Mouse (Mus musculus): ENCODE measurements around the gene Ten1. TPM values are rescaled to one million over a fixed set of nuclear protein-coding genes. Genes with fewer than 3 reads are reported as not detected.

Gene Ten1
- total and polyA plus RNA-seq, 3 experiments, result 70.4 to 76.5 (median 74.4) TPM

GRCm38 (mm10) chr11:116171959-116172358 is 26.7 kb upstream of the Ten1 start:
- H3K4me2 ChIP-seq (ENCODE audit: insufficient read depth, low read depth, poor library complexity, severe bottlenecking), result no peak overlapping the region
- peaks cover 6% of the 10 kb centered on the region; the same call in 1 of the 2 replicates for H3K79me2 ChIP-seq (replicated peaks; ENCODE audit: control insufficient read depth, extremely low read depth, insufficient read depth, poor library complexity, severe bottlenecking)
- H3K9me3 ChIP-seq (replicated peaks; ENCODE audit: low read length), result no peaks in the 10 kb centered on the region
- no peaks in the 10 kb centered on the region for H3K27me3 ChIP-seq (replicated peaks)
- in situ Hi-C loops (cut with MboI; ENCODE audit: low pct_ligation_motif_present, low pct_unique_long_range_greater_than_20kb, low sequenced_read_pairs) (no loop called here), dilution Hi-C loops (cut with MboI; ENCODE audit: extremely low pct_ligation_motif_present, extremely low pct_unique_long_range_greater_than_20kb, low sequenced_read_pairs) (no loop called here)
- H3K9ac ChIP-seq (ENCODE audit: insufficient read depth, low read depth), result no peak overlapping the region
- no peak for DNase-seq (ENCODE audit: extremely low read depth)
- peaks cover 40 to 56% of the 10 kb centered on the region in 2 experiments for H3K36me3 ChIP-seq (replicated peaks in 1 of 2; ENCODE audit: control insufficient read depth in 1 of 2, insufficient read depth in 1 of 2, low read length in 1 of 2)
- no peak for TF ChIP-seq CHD1 (IDR thresholded peaks at IDR 0.05; ENCODE audit: low read depth, low read length)
- no peak for TF ChIP-seq USF2 (conservative IDR thresholded peaks at IDR 0.05; ENCODE audit: low read depth, low read length)
- no peak for TF ChIP-seq TBP (conservative IDR thresholded peaks at IDR 0.05; ENCODE audit: low read depth, low read length)
- no peak for TF ChIP-seq MAFK (IDR thresholded peaks at IDR 0.05; ENCODE audit: insufficient replicate concordance, low read length)
- no peak for TF ChIP-seq POLR2A (IDR thresholded peaks at IDR 0.05; ENCODE audit: low read depth, low read length)
- TF ChIP-seq JUND (conservative IDR thresholded peaks at IDR 0.05; ENCODE audit: low read depth, low read length), result no peak
- no peak for TF ChIP-seq UBTF (IDR thresholded peaks at IDR 0.05; ENCODE audit: low read depth, low read length)
- no peak for TF ChIP-seq ZNF384 (IDR thresholded peaks at IDR 0.05; ENCODE audit: low read depth, low read length)
- TF ChIP-seq MYC (IDR thresholded peaks at IDR 0.05; ENCODE audit: low read depth, low read length), result no peak
- TF ChIP-seq MAZ (IDR thresholded peaks at IDR 0.05; ENCODE audit: low read depth, low read length), result no peak
- no peak for TF ChIP-seq PAX5 (IDR thresholded peaks at IDR 0.05; ENCODE audit: low read length)
- TF ChIP-seq EP300 (IDR thresholded peaks at IDR 0.05; ENCODE audit: low read length), result no peak
- no peak overlapping the region for H3K27ac ChIP-seq (ENCODE audit: insufficient read depth, low read depth)
- H3K4me1 ChIP-seq (ENCODE audit: control insufficient read depth in 1 of 2, insufficient read depth in 2 of 2), result peaks cover 0 to 22% of the 10 kb centered on the region in 2 experiments; a peak in 3 of 4 replicates
- H3K4me3 ChIP-seq (replicated peaks in 1 of 3; ENCODE audit: low read depth in 2 of 3, low read length in 2 of 3, poor library complexity in 1 of 3), result no peak overlapping the region

- Histone ChIP-seq H3K36me3 (replicated peaks in 1 of 2; ENCODE audit: control insufficient read depth in 1 of 2, insufficient read depth in 1 of 2, low read length in 1 of 2) (peaks cover 58 to 82% of the 10 kb centered on the region in 2 experiments), H3K79me2 (replicated peaks; ENCODE audit: control insufficient read depth, extremely low read depth, insufficient read depth, poor library complexity, severe bottlenecking) (no peaks in the 10 kb centered on the region)
- in situ Hi-C loops (cut with MboI; ENCODE audit: low pct_ligation_motif_present, low pct_unique_long_range_greater_than_20kb, low sequenced_read_pairs), result no loop called here
These were observed 23.7 kb upstream of the Ten1 start for GRCm38 (mm10) chr11:116174775-116175448.

GRCm38 (mm10) chr11:116176010-116176409 is 22.6 kb upstream of the Ten1 start:
- H3K27ac ChIP-seq (ENCODE audit: insufficient read depth, low read depth), result no peak overlapping the region
- in situ Hi-C loops (cut with MboI; ENCODE audit: low pct_ligation_motif_present, low pct_unique_long_range_greater_than_20kb, low sequenced_read_pairs) (no loop called here), dilution Hi-C loops (cut with MboI; ENCODE audit: extremely low pct_ligation_motif_present, extremely low pct_unique_long_range_greater_than_20kb, low sequenced_read_pairs) (no loop called here)
- H3K9me3 ChIP-seq (replicated peaks; ENCODE audit: low read length), result no peaks in the 10 kb centered on the region
- TF ChIP-seq MXI1 (IDR thresholded peaks at IDR 0.05; ENCODE audit: low read depth, low read length), result no peak
- no peak for DNase-seq (ENCODE audit: extremely low read depth)
- H3K4me1 ChIP-seq (ENCODE audit: control insufficient read depth in 1 of 2, insufficient read depth in 2 of 2), result peaks cover 0 to 9% of the 10 kb centered on the region in 2 experiments; a peak in 2 of 4 replicates
- no peak overlapping the region for H3K9ac ChIP-seq (ENCODE audit: insufficient read depth, low read depth)
- H3K4me3 ChIP-seq (replicated peaks in 1 of 3; ENCODE audit: low read depth in 2 of 3, low read length in 2 of 3, poor library complexity in 1 of 3), result no peak overlapping the region
- H3K4me2 ChIP-seq (ENCODE audit: insufficient read depth, low read depth, poor library complexity, severe bottlenecking), result no peak overlapping the region
- H3K36me3 ChIP-seq (replicated peaks in 1 of 2; ENCODE audit: control insufficient read depth in 1 of 2, insufficient read depth in 1 of 2, low read length in 1 of 2), result peaks cover 67 to 91% of the 10 kb centered on the region in 2 experiments
- H3K27me3 ChIP-seq (replicated peaks), result no peaks in the 10 kb centered on the region
- no peaks in the 10 kb centered on the region for H3K79me2 ChIP-seq (replicated peaks; ENCODE audit: control insufficient read depth, extremely low read depth, insufficient read depth, poor library complexity, severe bottlenecking)

More at GRCm38 (mm10) chr11:116174775-116175448, 23.7 kb upstream of the Ten1 start:
- dilution Hi-C loops (cut with MboI; ENCODE audit: extremely low pct_ligation_motif_present, extremely low pct_unique_long_range_greater_than_20kb, low sequenced_read_pairs), result no loop called here
- TF ChIP-seq ELF1 (IDR thresholded peaks at IDR 0.05; ENCODE audit: low read depth, low read length) (no peak), CHD2 (IDR thresholded peaks at IDR 0.05; ENCODE audit: low read length) (no peak), ETS1 (conservative IDR thresholded peaks at IDR 0.05; ENCODE audit: low read depth, low read length) (no peak), ZC3H11A (IDR thresholded peaks at IDR 0.05; ENCODE audit: low read depth, low read length) (no peak), EP300 (IDR thresholded peaks at IDR 0.05; ENCODE audit: low read length) (no peak)
- no peak overlapping the region for H3K9ac ChIP-seq (ENCODE audit: insufficient read depth, low read depth)
- H3K27me3 ChIP-seq (replicated peaks), result no peaks in the 10 kb centered on the region
- H3K4me2 ChIP-seq (ENCODE audit: insufficient read depth, low read depth, poor library complexity, severe bottlenecking), result no peak overlapping the region
- peaks cover 0 to 10% of the 10 kb centered on the region in 2 experiments; a peak in 2 of 4 replicates for H3K4me1 ChIP-seq (ENCODE audit: control insufficient read depth in 1 of 2, insufficient read depth in 2 of 2)
- no peak for DNase-seq (ENCODE audit: extremely low read depth)
- no peak overlapping the region for H3K4me3 ChIP-seq (replicated peaks in 1 of 3; ENCODE audit: low read depth in 2 of 3, low read length in 2 of 3, poor library complexity in 1 of 3)
- H3K27ac ChIP-seq (ENCODE audit: insufficient read depth, low read depth), result no peak overlapping the region
- H3K9me3 ChIP-seq (replicated peaks; ENCODE audit: low read length), result no peaks in the 10 kb centered on the region
